Comparison of ENCODE assay signal across 8 mouse cellular contexts in genomic region chr16:52453971-52454514, GRCm38 (mm10). TPM values are rescaled to one million over a fixed set of nuclear protein-coding genes. Genes with fewer than 3 reads are reported as not detected.
DNase-seq lines count a peak whose midpoint lies in the region; ATAC-seq and TF ChIP-seq lines count a peak whose summit lies in the region.

Gene Alcam (minus strand): TSS chr16:52454074.

- H3K27me3 ChIP-seq in kidney, adult 2 months (replicated peaks; ENCODE audit: control insufficient read depth, insufficient read depth, low read length) = no peaks in the 10 kb centered on the region
- no peaks in the 10 kb centered on the region for H3K27me3 ChIP-seq in limb, embryonic 13.5 days
- no peaks in the 10 kb centered on the region for H3K27me3 ChIP-seq in midbrain, embryonic 15.5 days (replicated peaks)
- no peaks in the 10 kb centered on the region for H3K27me3 ChIP-seq in stomach, embryonic 14.5 days (ENCODE audit: control insufficient read depth, insufficient read depth, low read length)

- H3K4me1 ChIP-seq in kidney, adult 2 months (ENCODE audit: control insufficient read depth, insufficient read depth, low read length) = 0 out of 2 replicates have a peak, but pooled peaks cover 2% of the 10 kb centered on the region
- H3K4me1 ChIP-seq in limb, embryonic 13.5 days = peaks cover 15% of the 10 kb centered on the region; the same call in 1 of the 2 replicates
- peaks cover 33% of the 10 kb centered on the region for H3K4me1 ChIP-seq in midbrain, embryonic 15.5 days
- 0 out of 2 replicates have a peak, but pooled peaks cover 8% of the 10 kb centered on the region for H3K4me1 ChIP-seq in stomach, embryonic 14.5 days (ENCODE audit: control insufficient read depth, insufficient read depth, low read length)

- ATAC-seq in limb, embryonic 13.5 days (ENCODE audit: low FRiP score, low read depth) = no peak
- ATAC-seq in midbrain, embryonic 15.5 days (replicated peaks) = no peak
- ATAC-seq in stomach, embryonic 14.5 days (ENCODE audit: insufficient number of reproducible peaks, insufficient read depth, low FRiP score, low read depth) = no peak

- H3K36me3 ChIP-seq in kidney, adult 2 months (ENCODE audit: control insufficient read depth, insufficient read depth, low read length) = no peaks in the 10 kb centered on the region
- no peaks in the 10 kb centered on the region for H3K36me3 ChIP-seq in limb, embryonic 13.5 days
- H3K36me3 ChIP-seq in midbrain, embryonic 15.5 days (replicated peaks) = no peaks in the 10 kb centered on the region
- no peaks in the 10 kb centered on the region for H3K36me3 ChIP-seq in stomach, embryonic 14.5 days (ENCODE audit: control insufficient read depth, insufficient read depth, low read length)

- peak within 1 kb of the TSS; percentile 45 for H3K4me3 ChIP-seq in kidney, adult 2 months (ENCODE audit: insufficient read depth, low read depth, low read length)
- H3K4me3 ChIP-seq in limb, embryonic 13.5 days = peak within 1 kb of the TSS; percentile 68
- peak within 1 kb of the TSS; percentile 69 for H3K4me3 ChIP-seq in midbrain, embryonic 15.5 days
- peak within 1 kb of the TSS; percentile 74 for H3K4me3 ChIP-seq in stomach, embryonic 14.5 days (ENCODE audit: low read depth, low read length)

- 1% methylated on average over 14 of the region's 14 CpGs for WGBS in kidney, adult 2 months
- WGBS in limb, embryonic 13.5 days = 4% methylated on average over 14 of the region's 14 CpGs
- WGBS in midbrain, embryonic 15.5 days = under 1% methylated on average over 14 of the region's 14 CpGs
- 3% methylated on average over 14 of the region's 14 CpGs for WGBS in stomach, embryonic 14.5 days

- intact Hi-C loops in heart, postnatal 25 days (cut with DNase I) = loop anchor here (5.0 to 10.0 kb wide), 2 partner anchors 142 to 811 kb away; no protein-coding TSS in a partner anchor

- no peak for TF ChIP-seq CTCF in kidney, adult 2 months (conservative IDR thresholded peaks at IDR 0.05; ENCODE audit: insufficient read depth, insufficient read length, low read depth, low read length)

- H3K4me2 ChIP-seq in limb, embryonic 13.5 days (replicated peaks) = peak within 1 kb of the TSS; percentile 85
- H3K4me2 ChIP-seq in midbrain, embryonic 15.5 days = peak within 1 kb of the TSS; percentile 69
- peak within 1 kb of the TSS; percentile 86 for H3K4me2 ChIP-seq in stomach, embryonic 14.5 days (replicated peaks; ENCODE audit: low read depth, low read length)

- H3K9ac ChIP-seq in limb, embryonic 13.5 days = peak within 1 kb of the TSS; percentile 74
- H3K9ac ChIP-seq in midbrain, embryonic 15.5 days = peak within 1 kb of the TSS; percentile 52
- H3K9ac ChIP-seq in stomach, embryonic 14.5 days (replicated peaks; ENCODE audit: low read depth, low read length) = peak within 1 kb of the TSS; percentile 38

- no peak within 1 kb of the TSS for H3K27ac ChIP-seq in kidney, adult 2 months (ENCODE audit: insufficient read depth, low read depth, low read length)
- H3K27ac ChIP-seq in limb, embryonic 13.5 days = peak within 1 kb of the TSS; percentile 76
- H3K27ac ChIP-seq in midbrain, embryonic 15.5 days = peak within 1 kb of the TSS; percentile 76
- peak within 1 kb of the TSS; percentile 85 for H3K27ac ChIP-seq in stomach, embryonic 14.5 days (ENCODE audit: low read length)

- TF ChIP-seq POLR2A in kidney, adult 2 months (IDR thresholded peaks at IDR 0.05; ENCODE audit: low read depth, low read length) = no peak

- peak; percentile 87 for DNase-seq in heart, adult 11 months
- DNase-seq in heart, postnatal 25 days (ENCODE audit: low spot score) = no peak
- peak; percentile 42 to 60 for DNase-seq in cerebellum, postnatal 25 days
- peak; percentile 16 to 24 for DNase-seq in gastrocnemius, postnatal 4 days (ENCODE audit: low spot score in 2 of 2)
- peak; percentile 31 for DNase-seq in kidney, adult 2 months

- H3K9me3 ChIP-seq in limb, embryonic 13.5 days = no peaks in the 10 kb centered on the region
- no peaks in the 10 kb centered on the region for H3K9me3 ChIP-seq in midbrain, embryonic 15.5 days
- no peaks in the 10 kb centered on the region for H3K9me3 ChIP-seq in stomach, embryonic 14.5 days (ENCODE audit: control insufficient read depth, low read depth, low read length)

RNA-seq across cellular contexts. Expression of gene Alcam, which starts in this region (rescaled TPM):
- 1 to 10 TPM; 2.8 to 4.0 TPM for total RNA-seq in heart, postnatal 25 days (2021)
- total RNA-seq in gastrocnemius, postnatal 4 days (2021) = 1 to 10 TPM; 8.7 to 9.2 TPM
- 6.9 and 7.7 TPM in 2 replicates for polyA plus RNA-seq in kidney, adult 2 months (2012; rRNA removed)
- polyA plus RNA-seq in limb, embryonic 13.5 days (2015; fragmentation: Nextera tagmentation; extraction: Ambion mirVana) = 28.5 and 32.3 TPM in 2 replicates
- polyA plus RNA-seq in midbrain, embryonic 15.5 days (2015; fragmentation: Nextera tagmentation; extraction: Ambion mirVana) = 23.5 and 26.6 TPM in 2 replicates
- polyA plus RNA-seq in stomach, embryonic 14.5 days (2014; fragmentation: Nextera tagmentation; extraction: Ambion mirVana) = 103 TPM in 2 replicates
